Mouse (Mus musculus) forebrain, embryonic 13.5 days (tissue): ENCODE data around the gene Vwa8. TPM values are rescaled to one million over a fixed set of nuclear protein-coding genes. Genes with fewer than 3 reads are reported as not detected.
"Not testable (repeated sequence)": the region's sequence is repeated elsewhere in the genome, so short reads cannot be mapped to it uniquely, and the experiment has no call there.

Experiments
- ATAC-seq: fragments of 200-750 bp; cut with Nextera tagmentation; 2 replicates; pipeline ENCODE4 v1.8.0; 2017
- H3K27ac ChIP-seq: fragments of 300-500 bp; sonication (generic); 2 replicates; pipeline ENCODE4 v1.5.1; 2015; ENCODE audit warnings: inconsistent platforms, mild to moderate bottlenecking, moderate library complexity
- H3K27me3 ChIP-seq: fragments of 300-500 bp; sonication (generic); 2 replicates; pipeline ENCODE4 v1.6.1; 2015; ENCODE audit warnings: mild to moderate bottlenecking, inconsistent platforms
- H3K36me3 ChIP-seq: fragments of 300-500 bp; sonication (generic); 2 replicates; pipeline ENCODE4 v1.6.1; 2015; ENCODE audit warnings: mild to moderate bottlenecking, inconsistent platforms; ENCODE audit not compliant: poor library complexity, severe bottlenecking
- H3K4me1 ChIP-seq: fragments of 300-500 bp; sonication (generic); 2 replicates; pipeline ENCODE4 v1.6.1; 2015; ENCODE audit warnings: inconsistent platforms
- H3K4me2 ChIP-seq: fragments of 300-500 bp; sonication (generic); 2 replicates; pipeline ENCODE4 v1.6.1; 2015; ENCODE audit warnings: inconsistent platforms, mild to moderate bottlenecking, moderate library complexity
- H3K4me3 ChIP-seq: fragments of 300-500 bp; sonication (generic); 2 replicates; pipeline ENCODE4 v1.5.1; 2015; ENCODE audit warnings: mild to moderate bottlenecking, inconsistent platforms
- H3K9ac ChIP-seq: fragments of 300-500 bp; sonication (generic); 2 replicates; pipeline ENCODE4 v1.6.1; 2015; ENCODE audit warnings: mild to moderate bottlenecking, inconsistent platforms
- H3K9me3 ChIP-seq: fragments of 300-500 bp; sonication (generic); replicated peaks from 2 replicates; pipeline ENCODE4 v1.6.1; 2016; ENCODE audit warnings: inconsistent platforms
- WGBS: fragments of 180-500 bp; shearing (Covaris S2); methylation state at CpG from one replicate; pipeline ENCODE4 v1.1.7; 2015; 5-methylcytosine and 5-hydroxymethylcytosine counted together
- polyA plus RNA-seq: library from polyadenylated mRNA; unstranded; fragments of >200 nt; fragmentation: Nextera tagmentation; extraction: Ambion mirVana; gene quantifications from 2 replicates; pipeline ENCODE4 v1.2.1, GENCODE M21; 2015

The Vwa8 gene
- polyA plus RNA-seq, 1 experiment from 2014 or later, result 5.2 TPM

DNA sequence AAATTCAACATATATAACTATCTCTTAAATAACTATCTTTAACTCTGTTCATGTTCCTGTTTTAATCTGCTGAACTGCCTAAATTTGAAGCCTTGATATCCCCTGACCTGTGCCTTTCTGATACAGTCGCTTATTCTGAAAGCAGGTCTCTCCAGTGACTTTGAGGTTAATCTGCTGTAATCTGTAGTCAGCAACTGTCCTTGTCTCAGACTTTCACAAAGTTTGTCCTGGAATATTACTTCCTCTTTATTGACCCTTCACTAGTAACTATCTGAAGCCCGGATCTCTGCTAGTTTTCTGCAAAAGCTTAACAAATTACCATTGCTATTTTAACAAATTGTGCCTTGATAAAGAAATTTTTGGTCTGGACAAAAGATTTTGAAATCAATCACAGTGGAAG is 147.5 kb downstream of the Vwa8 start:
- Histone ChIP-seq H3K27me3 (no peaks in the 10 kb centered on the region), H3K4me3 (no peak overlapping the region), H3K9me3 (no peaks in the 10 kb centered on the region), H3K36me3 (no peaks in the 10 kb centered on the region), H3K27ac (no peak overlapping the region), H3K9ac (no peak overlapping the region), H3K4me1 (no peaks in the 10 kb centered on the region), H3K4me2 (no peak overlapping the region)
- no peak for ATAC-seq
- 98% methylated on average over 2 of the region's 2 CpGs for WGBS

DNA sequence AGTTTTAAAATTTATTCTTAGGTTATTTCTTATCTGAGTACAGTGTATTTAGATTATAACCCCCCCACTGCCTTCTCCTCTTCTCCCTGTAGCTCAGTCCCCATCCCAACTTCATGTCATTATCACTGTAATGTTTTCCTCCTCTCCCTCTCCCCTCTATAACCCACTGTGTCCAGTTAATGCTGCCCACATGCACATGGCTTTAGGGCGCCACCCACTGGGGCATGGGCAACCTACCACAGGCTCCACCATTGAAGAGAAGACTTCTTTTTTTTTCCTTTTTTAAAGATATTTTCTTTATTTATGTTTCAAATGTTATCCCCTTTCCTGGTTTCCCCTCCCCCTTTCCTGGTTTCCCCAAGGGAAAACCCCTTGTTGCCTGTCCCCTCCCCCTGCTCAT is 154.7 kb downstream of the Vwa8 start:
- no peak for ATAC-seq
- Histone ChIP-seq H3K27ac (no peak overlapping the region), H3K4me1 (0 out of 2 replicates have a peak, but pooled peaks cover 2% of the 10 kb centered on the region), H3K27me3 (no peaks in the 10 kb centered on the region), H3K9me3 (no peaks in the 10 kb centered on the region), H3K4me2 (no peak overlapping the region), H3K9ac (no peak overlapping the region), H3K36me3 (no peaks in the 10 kb centered on the region), H3K4me3 (no peak overlapping the region)
- WGBS, result 44% methylated on average over 1 of the region's 1 CpGs

DNA sequence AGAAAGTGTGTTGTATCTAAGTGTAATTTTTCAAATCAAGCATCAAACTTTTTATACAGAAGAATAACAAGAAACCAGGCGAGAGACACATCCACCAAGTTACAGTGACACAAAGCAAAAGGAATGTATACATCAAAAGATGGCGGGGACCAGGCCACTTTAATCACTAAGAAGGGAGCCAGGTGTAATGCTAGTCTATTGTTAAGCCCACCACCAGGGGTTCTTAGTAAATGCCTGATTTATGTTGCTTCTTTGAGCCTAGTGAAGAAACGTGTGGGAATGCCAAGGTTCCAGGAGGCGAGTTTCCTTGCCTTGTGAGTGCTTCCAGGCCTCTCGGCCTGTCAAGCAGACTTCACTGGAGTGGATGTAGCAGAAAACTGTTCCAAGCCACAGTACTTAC is 168.9 kb downstream of the Vwa8 start:
- H3K27me3 ChIP-seq, H3K27ac ChIP-seq, H3K9me3 ChIP-seq, H3K9ac ChIP-seq, H3K4me1 ChIP-seq, ATAC-seq, H3K36me3 ChIP-seq, H3K4me3 ChIP-seq, H3K4me2 ChIP-seq: not testable (repeated sequence)
- WGBS, result 75% methylated on average over 5 of the region's 5 CpGs

DNA sequence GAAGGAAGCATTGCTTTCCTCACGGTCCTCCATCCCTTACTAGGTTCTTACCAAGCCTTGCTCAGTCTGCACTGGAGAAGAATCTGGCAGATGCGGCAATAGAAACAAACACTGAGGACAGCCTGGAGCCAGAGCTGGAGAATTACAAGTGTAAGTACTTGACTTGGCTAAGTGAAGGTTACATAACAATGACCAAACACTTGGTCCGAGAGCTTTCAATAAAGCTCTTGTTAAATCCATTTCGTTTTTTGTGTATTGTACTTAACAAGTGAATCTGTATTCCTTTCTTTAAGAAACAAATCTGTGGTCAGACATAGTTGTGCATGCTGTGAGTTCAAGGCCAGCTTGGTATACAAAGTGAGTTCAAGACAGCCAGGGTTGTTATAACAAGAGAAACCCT is 169.7 kb downstream of the Vwa8 start:
- no peaks in the 10 kb centered on the region for H3K36me3 ChIP-seq
- no peak overlapping the region for H3K4me2 ChIP-seq
- no peak for ATAC-seq
- WGBS, result 82% methylated on average over 4 of the region's 4 CpGs
- no peak overlapping the region for H3K27ac ChIP-seq
- no peak overlapping the region for H3K4me3 ChIP-seq
- H3K27me3 ChIP-seq, result no peaks in the 10 kb centered on the region
- H3K9ac ChIP-seq, result no peak overlapping the region
- H3K4me1 ChIP-seq, result 0 out of 2 replicates have a peak, but pooled peaks cover 4% of the 10 kb centered on the region
- no peaks in the 10 kb centered on the region for H3K9me3 ChIP-seq

DNA sequence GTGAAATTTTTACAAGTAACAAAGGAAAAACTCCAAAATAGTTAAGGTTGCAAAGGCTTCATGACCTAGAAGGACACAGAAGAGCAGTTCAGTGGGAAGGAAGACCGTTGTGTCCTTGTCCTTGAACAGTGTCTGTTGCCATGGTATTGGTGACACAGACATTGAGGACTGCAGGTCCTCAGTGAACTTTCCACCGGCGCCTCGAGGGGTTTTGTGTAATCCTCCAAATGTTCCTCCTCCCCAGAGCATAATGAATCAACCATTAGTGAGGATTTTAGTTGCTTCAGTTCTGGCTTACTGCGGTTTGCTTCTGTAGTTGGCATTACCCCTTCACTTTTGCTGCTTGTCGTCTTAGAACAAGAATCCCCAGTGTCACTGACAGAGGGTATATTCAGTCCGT is 172.9 kb downstream of the Vwa8 start:
- Histone ChIP-seq H3K4me1 (0 out of 2 replicates have a peak, but pooled peaks cover 4% of the 10 kb centered on the region), H3K9ac (no peak overlapping the region), H3K4me3 (no peak overlapping the region), H3K27ac (no peak overlapping the region), H3K36me3 (no peaks in the 10 kb centered on the region), H3K27me3 (no peaks in the 10 kb centered on the region), H3K4me2 (no peak overlapping the region), H3K9me3 (no peaks in the 10 kb centered on the region)
- WGBS, result 29% methylated on average over 7 of the region's 7 CpGs
- ATAC-seq, result no peak

DNA sequence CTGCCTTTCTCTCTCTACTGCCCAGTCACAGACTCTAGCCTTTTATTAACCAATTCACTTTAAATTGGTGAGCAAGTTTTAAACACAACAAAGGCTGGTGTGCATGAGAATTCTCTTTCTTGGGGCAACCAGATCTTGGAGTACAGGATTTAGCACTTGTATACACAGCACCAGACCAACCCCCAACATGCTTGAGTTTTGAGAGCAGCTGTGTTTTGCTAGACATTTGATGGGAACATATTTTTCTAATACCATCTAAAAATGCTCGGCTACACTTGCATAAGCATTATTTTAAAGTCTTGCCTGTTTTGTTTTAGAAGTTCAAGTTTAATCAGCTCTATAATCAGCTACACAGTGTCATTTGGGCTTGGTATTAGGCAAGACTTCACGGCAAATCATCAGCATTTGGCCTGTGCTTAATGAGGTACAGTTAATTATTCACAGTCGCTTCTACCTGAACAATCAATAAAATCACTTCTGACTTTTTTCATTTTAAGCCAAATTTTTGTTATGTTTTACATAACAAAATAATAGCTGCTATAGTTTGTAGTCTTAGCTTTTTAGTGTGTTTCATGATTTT is 180.2 kb downstream of the Vwa8 start:
- no peaks in the 10 kb centered on the region; the same call in 1 of the 2 replicates for H3K4me1 ChIP-seq
- no peak overlapping the region for H3K9ac ChIP-seq
- no peak for ATAC-seq
- no peak overlapping the region for H3K4me3 ChIP-seq
- no peaks in the 10 kb centered on the region for H3K27me3 ChIP-seq
- H3K9me3 ChIP-seq, result no peaks in the 10 kb centered on the region
- no peak overlapping the region for H3K4me2 ChIP-seq
- 74% methylated on average over 3 of the region's 3 CpGs for WGBS
- no peaks in the 10 kb centered on the region for H3K36me3 ChIP-seq
- H3K27ac ChIP-seq, result no peak overlapping the region

DNA sequence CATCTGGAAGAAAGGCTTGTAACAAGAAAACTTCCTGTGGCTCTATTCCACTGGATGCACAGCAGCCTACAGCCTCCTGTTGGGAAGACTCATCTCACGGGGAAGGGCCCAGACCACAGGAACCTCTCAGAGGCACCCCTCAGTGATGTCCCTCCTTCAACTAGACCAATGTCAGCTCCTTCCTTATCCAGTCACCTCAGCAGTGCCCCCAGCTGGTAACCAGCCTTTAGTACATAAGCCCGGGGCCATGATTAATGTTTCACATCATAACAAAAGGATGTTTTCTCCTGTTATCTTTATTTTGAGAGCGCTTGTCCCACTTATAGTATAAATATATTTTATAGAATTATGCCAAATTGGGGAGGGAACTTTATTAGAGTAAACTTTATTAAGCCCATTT is 181.9 kb downstream of the Vwa8 start:
- 96% methylated on average over 3 of the region's 3 CpGs for WGBS
- no peak overlapping the region for H3K4me3 ChIP-seq
- H3K27me3 ChIP-seq, result no peaks in the 10 kb centered on the region
- no peak overlapping the region for H3K9ac ChIP-seq
- no peak overlapping the region for H3K4me2 ChIP-seq
- H3K36me3 ChIP-seq, result no peaks in the 10 kb centered on the region
- ATAC-seq, result no peak
- H3K4me1 ChIP-seq, result no peaks in the 10 kb centered on the region; the same call in 1 of the 2 replicates
- H3K27ac ChIP-seq, result no peak overlapping the region
- no peaks in the 10 kb centered on the region for H3K9me3 ChIP-seq

DNA sequence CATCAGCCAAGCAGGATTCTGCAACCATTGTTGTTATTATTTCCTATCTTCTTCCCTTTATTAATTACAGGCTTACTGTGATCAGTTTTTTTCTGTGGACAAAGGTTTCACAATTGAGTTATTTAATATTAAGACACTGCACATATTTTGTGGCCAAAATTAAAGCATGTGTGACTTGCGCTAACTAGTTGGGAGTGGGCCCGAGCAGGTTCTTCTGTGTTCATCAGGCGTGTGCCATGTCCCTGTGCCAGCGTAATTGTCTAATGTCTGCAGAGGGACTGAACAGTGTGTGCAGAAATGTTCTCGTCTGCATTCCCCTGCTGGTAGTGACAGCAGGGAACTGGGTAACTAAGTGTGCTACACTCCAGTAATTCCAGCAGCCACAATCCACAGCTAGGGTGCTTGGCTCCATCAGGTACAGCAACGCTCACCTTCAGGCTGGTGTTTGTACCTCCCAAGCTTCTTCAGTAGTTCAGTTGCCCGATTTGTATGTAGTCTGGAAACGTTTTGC is 182.4 kb downstream of the Vwa8 start:
- no peak overlapping the region for H3K9ac ChIP-seq
- 88% methylated on average over 8 of the region's 8 CpGs for WGBS

DNA sequence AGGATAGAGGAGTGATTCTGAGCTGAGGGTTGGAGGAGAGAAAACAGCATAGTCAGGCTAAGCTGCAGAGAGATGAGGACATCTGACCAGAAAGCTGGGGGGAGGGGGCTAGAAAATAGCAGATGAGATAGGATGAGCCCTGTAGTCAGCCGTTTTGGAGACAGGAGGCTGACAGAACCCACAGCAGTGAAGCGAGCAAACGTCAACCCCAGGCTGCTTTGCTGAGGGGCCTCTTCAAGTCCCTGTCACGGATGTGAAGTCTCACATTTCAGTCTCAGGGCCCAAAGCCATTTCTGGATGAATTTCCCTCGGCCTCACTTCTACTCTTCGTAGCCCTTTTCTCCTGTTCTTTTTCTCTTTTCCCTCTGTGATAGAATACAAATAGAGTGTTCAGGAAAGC is 184.5 kb downstream of the Vwa8 start:
- WGBS, result 77% methylated on average over 6 of the region's 6 CpGs

More for the DNA sequence above, 182.4 kb downstream of the Vwa8 start:
- H3K9me3 ChIP-seq, result no peaks in the 10 kb centered on the region
- no peaks in the 10 kb centered on the region; the same call in 1 of the 2 replicates for H3K4me1 ChIP-seq
- H3K27ac ChIP-seq, result no peak overlapping the region
- H3K4me3 ChIP-seq, result no peak overlapping the region
- ATAC-seq, result no peak
- H3K36me3 ChIP-seq, result no peaks in the 10 kb centered on the region
- no peaks in the 10 kb centered on the region for H3K27me3 ChIP-seq
- no peak overlapping the region for H3K4me2 ChIP-seq

DNA sequence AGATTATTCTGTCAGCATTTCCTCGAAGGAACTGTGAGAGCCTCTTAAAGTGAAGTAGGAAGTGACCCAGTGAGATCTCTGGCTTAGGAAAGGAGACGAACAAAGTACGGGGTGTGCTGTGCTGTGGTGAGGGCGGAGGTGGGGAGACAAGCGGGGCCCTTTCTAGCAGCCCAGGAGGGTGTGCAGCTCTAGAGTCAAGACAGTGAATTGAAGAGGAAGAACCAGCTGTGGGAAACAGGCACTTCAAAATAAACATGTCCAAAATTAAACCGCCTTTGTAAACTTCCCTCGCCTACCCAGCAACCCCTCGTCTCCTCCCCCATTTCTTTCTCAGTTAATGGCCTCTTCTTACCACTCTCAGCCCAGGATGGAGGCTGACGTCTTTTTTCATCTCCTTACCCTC is 185.7 kb downstream of the Vwa8 start:
- no peak overlapping the region for H3K4me2 ChIP-seq
- 71% methylated on average over 9 of the region's 9 CpGs for WGBS

More for the DNA sequence above, 184.5 kb downstream of the Vwa8 start:
- no peaks in the 10 kb centered on the region; the same call in 1 of the 2 replicates for H3K4me1 ChIP-seq
- ATAC-seq, result no peak
- H3K9me3 ChIP-seq, result no peaks in the 10 kb centered on the region
- no peaks in the 10 kb centered on the region for H3K27me3 ChIP-seq
- no peak overlapping the region for H3K9ac ChIP-seq
- H3K4me3 ChIP-seq, result no peak overlapping the region
- H3K27ac ChIP-seq, result no peak overlapping the region
- H3K4me2 ChIP-seq, result no peak overlapping the region
- no peaks in the 10 kb centered on the region for H3K36me3 ChIP-seq

DNA sequence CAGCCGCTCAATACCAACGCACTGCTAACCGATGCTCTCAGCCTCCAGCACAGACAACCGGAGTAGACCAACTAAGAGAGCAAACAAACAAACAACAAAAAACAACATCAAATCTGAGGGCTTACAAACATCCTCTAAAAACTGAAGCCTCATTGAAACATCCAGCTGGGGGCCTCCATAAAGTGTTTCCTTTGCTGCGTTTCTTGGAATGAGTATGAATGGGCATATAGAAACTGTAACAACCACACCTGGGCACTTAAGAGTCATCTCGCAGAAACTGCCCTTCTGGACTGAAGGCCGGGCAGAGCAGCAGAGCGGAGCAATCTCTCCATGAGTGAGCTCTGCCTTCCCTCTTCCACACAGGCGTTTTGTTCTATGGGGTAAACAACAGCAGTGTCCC is 186.7 kb downstream of the Vwa8 start:
- no peak for ATAC-seq
- WGBS, result 76% methylated on average over 9 of the region's 9 CpGs

More for the DNA sequence above, 185.7 kb downstream of the Vwa8 start:
- Histone ChIP-seq H3K27me3 (no peaks in the 10 kb centered on the region), H3K9me3 (no peaks in the 10 kb centered on the region), H3K36me3 (no peaks in the 10 kb centered on the region), H3K4me3 (no peak overlapping the region), H3K9ac (no peak overlapping the region), H3K4me1 (no peaks in the 10 kb centered on the region), H3K27ac (no peak overlapping the region)
- no peak for ATAC-seq

DNA sequence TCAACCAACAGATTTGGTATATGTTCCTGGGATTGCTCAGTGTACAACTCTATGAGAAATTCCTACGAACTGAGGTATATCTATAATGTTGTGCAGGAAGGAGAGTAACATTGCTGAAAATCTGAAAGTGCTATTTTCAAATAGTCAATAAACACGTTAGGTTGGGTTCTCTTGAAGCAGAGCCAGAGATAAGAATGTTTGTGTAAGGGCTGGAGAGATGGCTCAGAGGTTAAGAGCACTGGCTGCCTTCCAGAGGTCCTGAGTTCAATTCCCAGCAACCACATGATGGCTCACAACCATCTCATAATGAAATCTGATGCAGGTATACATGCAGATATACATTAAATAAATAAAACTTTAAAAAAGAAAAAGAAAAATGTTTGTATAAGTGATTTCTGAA is 198.3 kb downstream of the Vwa8 start:
- 91% methylated on average over 2 of the region's 2 CpGs for WGBS
- Histone ChIP-seq H3K4me1 (no peaks in the 10 kb centered on the region), H3K9me3 (no peaks in the 10 kb centered on the region), H3K27ac (no peak overlapping the region), H3K9ac (no peak overlapping the region), H3K36me3 (no peaks in the 10 kb centered on the region), H3K4me2 (no peak overlapping the region), H3K4me3 (no peak overlapping the region), H3K27me3 (no peaks in the 10 kb centered on the region)
- ATAC-seq, result no peak

More for the DNA sequence above, 186.7 kb downstream of the Vwa8 start:
- H3K27ac ChIP-seq, result no peak overlapping the region
- no peaks in the 10 kb centered on the region for H3K27me3 ChIP-seq
- no peaks in the 10 kb centered on the region for H3K4me1 ChIP-seq
- no peak overlapping the region for H3K4me2 ChIP-seq
- no peaks in the 10 kb centered on the region for H3K36me3 ChIP-seq
- no peaks in the 10 kb centered on the region for H3K9me3 ChIP-seq
- no peak overlapping the region for H3K4me3 ChIP-seq
- H3K9ac ChIP-seq, result no peak overlapping the region

DNA sequence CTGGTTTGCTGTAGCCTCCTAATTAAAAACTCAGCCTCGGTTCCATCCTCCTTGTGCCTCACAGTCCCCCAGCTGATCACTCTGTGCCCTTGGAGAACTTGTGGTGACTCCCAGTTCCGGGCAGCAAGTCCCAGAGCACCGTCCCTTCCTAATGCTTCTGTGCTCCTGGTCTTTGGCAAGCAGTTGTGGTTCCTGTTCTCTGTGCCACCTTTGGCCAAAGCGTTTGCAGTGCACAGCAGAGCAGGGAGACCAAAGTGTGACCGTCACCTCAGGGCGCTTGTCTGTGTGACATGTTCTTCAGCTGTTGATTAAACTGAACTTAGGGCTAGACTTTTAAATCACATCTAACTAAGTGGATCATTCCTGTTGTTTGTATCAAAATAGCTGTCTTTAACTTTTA is 199.1 kb downstream of the Vwa8 start:
- ATAC-seq, result no peak
- Histone ChIP-seq H3K4me1 (no peaks in the 10 kb centered on the region), H3K27me3 (no peaks in the 10 kb centered on the region), H3K9me3 (no peaks in the 10 kb centered on the region), H3K9ac (no peak overlapping the region), H3K4me3 (no peak overlapping the region), H3K36me3 (no peaks in the 10 kb centered on the region), H3K4me2 (no peak overlapping the region), H3K27ac (no peak overlapping the region)
- 90% methylated on average over 6 of the region's 6 CpGs for WGBS
